Mouse (Mus musculus): ENCODE measurements around the gene Coq10a. TPM values are rescaled to one million over a fixed set of nuclear protein-coding genes. Genes with fewer than 3 reads are reported as not detected.
"Not testable (repeated sequence)": the region's sequence is repeated elsewhere in the genome, so short reads cannot be mapped to it uniquely, and the experiment has no call there.

Gene Coq10a
- total RNA-seq, 1 experiment from 2014 or later: 103 TPM

- DNase-seq: peak; percentile 89
Measured at GRCm38 (mm10) chr10:128344568-128345275, 24.1 kb downstream of the Coq10a start.

GRCm38 (mm10) chr10:128343436-128343835 lies 25.4 kb downstream of the Coq10a start:
- no peak for DNase-seq

GRCm38 (mm10) chr10:128340257-128340656 lies 28.5 kb downstream of the Coq10a start:
- no peak for DNase-seq

- no peak for DNase-seq
Measured at GRCm38 (mm10) chr10:128338948-128339347, 29.8 kb downstream of the Coq10a start.

- DNase-seq: no peak
Measured at GRCm38 (mm10) chr10:128338415-128338814, 30.4 kb downstream of the Coq10a start.

- peak; percentile 99 for DNase-seq
Measured at GRCm38 (mm10) chr10:128337306-128338181, 31.3 kb downstream of the Coq10a start, which contains the start of gene Cs. Gene Cs (plus strand): TSS chr10:128337734.

- no peak for DNase-seq
Measured at GRCm38 (mm10) chr10:128336597-128336996, 32.2 kb downstream of the Coq10a start.

- no peak for DNase-seq
Measured at GRCm38 (mm10) chr10:128336195-128336594, 32.6 kb downstream of the Coq10a start.

GRCm38 (mm10) chr10:128335582-128335981 lies 33.2 kb downstream of the Coq10a start:
- DNase-seq: peak; percentile 87

GRCm38 (mm10) chr10:128332358-128333249 lies 36.2 kb downstream of the Coq10a start:
- not testable (repeated sequence) for DNase-seq

GRCm38 (mm10) chr10:128327610-128328009 lies 41.2 kb downstream of the Coq10a start:
- DNase-seq: no peak

- DNase-seq: no peak
Measured at GRCm38 (mm10) chr10:128326825-128327224, 42.0 kb downstream of the Coq10a start.

- no peak for DNase-seq
Measured at GRCm38 (mm10) chr10:128323516-128323915, 45.3 kb downstream of the Coq10a start.

- peak; percentile 90 for DNase-seq
Measured at GRCm38 (mm10) chr10:128322141-128323108, 46.4 kb downstream of the Coq10a start, which contains the start of gene Cnpy2. Gene Cnpy2 (plus strand): TSS chr10:128322459.

- DNase-seq: no peak
Measured at GRCm38 (mm10) chr10:128321641-128322040, 47.2 kb downstream of the Coq10a start.

GRCm38 (mm10) chr10:128315578-128315977 lies 53.2 kb downstream of the Coq10a start:
- no peak for DNase-seq

All from adrenal gland, postnatal 14 days (tissue).